In the genomic region with DNA sequence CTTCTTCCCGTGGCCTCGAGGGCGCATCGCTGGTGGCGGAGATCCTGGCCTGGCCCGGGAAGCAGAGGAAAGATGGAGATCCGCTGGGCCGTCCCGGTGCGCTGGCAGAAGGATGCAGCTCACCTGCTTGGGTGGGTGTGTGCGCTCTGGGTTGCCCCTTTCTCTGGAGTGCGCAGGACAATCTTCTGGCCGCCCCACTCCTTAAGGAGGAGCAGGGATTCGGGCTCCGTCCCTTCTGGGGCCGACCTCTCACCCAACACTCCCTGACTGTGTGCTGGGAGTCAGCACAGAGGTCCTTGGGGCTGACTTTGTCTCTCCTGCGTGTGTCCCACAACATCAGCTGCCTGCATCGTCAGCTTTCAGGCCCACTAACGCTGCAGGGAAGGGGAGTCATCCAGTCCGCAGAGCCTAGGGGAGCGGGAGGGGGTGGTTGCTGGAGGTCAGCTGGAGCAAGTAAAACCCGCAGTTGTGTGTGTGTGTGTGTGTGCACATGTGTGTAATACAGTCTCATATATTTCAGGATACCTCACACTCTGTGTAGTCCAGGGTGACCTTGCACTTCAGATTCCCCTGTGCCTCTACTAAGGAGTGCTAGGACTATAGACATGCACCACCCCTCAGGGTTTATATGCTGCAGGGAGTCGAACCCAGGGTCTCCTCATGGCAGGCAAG, we compare ENCODE assay signal across 8 mouse cellular contexts. TPM values are rescaled to one million over a fixed set of nuclear protein-coding genes. Genes with fewer than 3 reads are reported as not detected.
DNase-seq lines count a peak whose midpoint lies in the region; ATAC-seq lines count a peak whose summit lies in the region.

No protein-coding gene starts in this region.

- H3K4me2 ChIP-seq in forebrain, embryonic 14.5 days (ENCODE audit: low read length) = peak overlapping the region; percentile 70
- H3K4me2 ChIP-seq in liver, embryonic 15.5 days = peak overlapping the region; percentile 69

- peak overlapping the region; percentile 58 for H3K9ac ChIP-seq in forebrain, embryonic 14.5 days (ENCODE audit: low read length)
- no peak overlapping the region for H3K9ac ChIP-seq in liver, embryonic 15.5 days

- 3% methylated on average over 21 of the region's 23 CpGs for WGBS in forebrain, embryonic 14.5 days
- WGBS in liver, embryonic 15.5 days (ENCODE audit: insufficient replicate concordance) = under 1% methylated on average over 23 of the region's 23 CpGs

- peak; percentile 46 for ATAC-seq in frontal cortex, adult (ENCODE audit: low TSS enrichment)
- ATAC-seq in forebrain, embryonic 14.5 days = no peak; the same call in 1 of the 2 replicates
- ATAC-seq in liver, embryonic 15.5 days (ENCODE audit: insufficient read depth) = 0 out of 2 replicates have a peak, but pooled peaks have one; percentile 5

- no peaks in the 10 kb centered on the region for H3K36me3 ChIP-seq in forebrain, embryonic 14.5 days (ENCODE audit: control insufficient read depth, insufficient read depth, low read length)
- H3K36me3 ChIP-seq in liver, embryonic 15.5 days (replicated peaks) = no peaks in the 10 kb centered on the region

- H3K27ac ChIP-seq in forebrain, embryonic 14.5 days (ENCODE audit: low read depth, low read length) = no peak overlapping the region
- no peak overlapping the region for H3K27ac ChIP-seq in liver, embryonic 15.5 days (replicated peaks)

- no peak for DNase-seq in frontal cortex, postnatal 10 days (ENCODE audit: low spot score in 2 of 2)
- DNase-seq in 416B (ENCODE audit: low read depth) = peak; percentile 44
- no peak for DNase-seq in forebrain, embryonic 14.5 days (ENCODE audit: low spot score)
- no peak for DNase-seq in embryo, embryonic 10.5 days (ENCODE audit: low spot score)
- no peak for DNase-seq in natural killer cell, adult 2 months (ENCODE audit: low spot score in 2 of 2)
- DNase-seq in right cerebral cortex, postnatal 14 days = no peak

- peak overlapping the region; percentile 44 for H3K4me3 ChIP-seq in forebrain, embryonic 14.5 days (ENCODE audit: low read depth, low read length)
- peak overlapping the region; percentile 47 for H3K4me3 ChIP-seq in liver, embryonic 15.5 days (replicated peaks)

- H3K27me3 ChIP-seq in forebrain, embryonic 14.5 days (replicated peaks; ENCODE audit: control insufficient read depth, insufficient read depth, low read length) = peaks cover 19% of the 10 kb centered on the region
- H3K27me3 ChIP-seq in liver, embryonic 15.5 days = peaks cover 70% of the 10 kb centered on the region

- peaks cover 4% of the 10 kb centered on the region; the same call in 1 of the 2 replicates for H3K4me1 ChIP-seq in forebrain, embryonic 14.5 days (ENCODE audit: control insufficient read depth, insufficient read depth, low read length)
- peaks cover 13% of the 10 kb centered on the region for H3K4me1 ChIP-seq in liver, embryonic 15.5 days (replicated peaks)

- H3K9me3 ChIP-seq in forebrain, embryonic 14.5 days (replicated peaks; ENCODE audit: control insufficient read depth, low read length) = no peaks in the 10 kb centered on the region
- no peaks in the 10 kb centered on the region for H3K9me3 ChIP-seq in liver, embryonic 15.5 days (replicated peaks)

RNA-seq across cellular contexts. Expression of a gene that starts 0.6 kb away (rescaled TPM):
- polyA plus RNA-seq in forebrain, embryonic 14.5 days (2014; fragmentation: Nextera tagmentation; extraction: Ambion mirVana) = 0.24 and 0.27 TPM in 2 replicates
- 12.4 and 15.0 TPM in 2 replicates for polyA plus RNA-seq in liver, embryonic 15.5 days (2015; fragmentation: Nextera tagmentation; extraction: Ambion mirVana)

RNA-seq across cellular contexts. Expression of a gene that starts 57.9 kb away (rescaled TPM):
- polyA plus RNA-seq in forebrain, embryonic 14.5 days (2014; fragmentation: Nextera tagmentation; extraction: Ambion mirVana) = 1.7 and 3.0 TPM in 2 replicates
- polyA plus RNA-seq in liver, embryonic 15.5 days (2015; fragmentation: Nextera tagmentation; extraction: Ambion mirVana) = 8.2 and 14.6 TPM in 2 replicates

RNA-seq across cellular contexts. Expression of a gene that starts 58.0 kb away (rescaled TPM):
- 50.2 and 50.4 TPM in 2 replicates for polyA plus RNA-seq in forebrain, embryonic 14.5 days (2014; fragmentation: Nextera tagmentation; extraction: Ambion mirVana)
- polyA plus RNA-seq in liver, embryonic 15.5 days (2015; fragmentation: Nextera tagmentation; extraction: Ambion mirVana) = 19.4 and 20.2 TPM in 2 replicates

Comparison
In these comparisons a context has a peak if more than half of its experiments do, and no peak if none do; other contexts are left out.
1. RNA of a gene that starts 0.6 kb away (polyA plus RNA-seq): 12.4 to 15.0 TPM in liver, embryonic 15.5 days; 0.24 to 0.27 TPM in forebrain, embryonic 14.5 days; every median in the first group is over 10 times any median in the second.